Mouse (Mus musculus) embryo, embryonic 11 days (tissue): Measurements from ENCODE around the gene Abcc4.

Source experiments
- DNase-seq: peaks from one replicate; pipeline ENCODE4 v3.0.0-alpha.2; 2015

The Abcc4 gene

DNA sequence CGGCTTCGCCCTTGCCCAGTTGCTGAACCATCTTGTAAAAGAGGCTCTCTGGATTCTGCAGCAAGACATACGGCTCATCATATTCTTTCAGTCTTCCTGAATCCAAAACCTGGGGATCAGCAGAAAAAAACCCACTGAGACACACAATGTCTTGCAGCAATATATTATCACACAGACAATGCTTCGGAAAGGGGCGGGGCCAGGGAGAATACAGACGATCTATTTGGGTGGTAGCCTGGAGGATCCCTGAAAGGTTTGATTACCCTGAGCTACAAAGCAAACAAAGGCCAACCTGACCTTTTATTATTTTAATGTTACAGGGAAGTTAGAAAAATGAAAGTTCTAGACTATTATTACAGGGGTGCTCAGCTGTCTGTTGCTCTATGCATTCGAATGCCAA, 215.5 kb downstream of the Abcc4 start:
- peak; percentile 30 for DNase-seq

DNA sequence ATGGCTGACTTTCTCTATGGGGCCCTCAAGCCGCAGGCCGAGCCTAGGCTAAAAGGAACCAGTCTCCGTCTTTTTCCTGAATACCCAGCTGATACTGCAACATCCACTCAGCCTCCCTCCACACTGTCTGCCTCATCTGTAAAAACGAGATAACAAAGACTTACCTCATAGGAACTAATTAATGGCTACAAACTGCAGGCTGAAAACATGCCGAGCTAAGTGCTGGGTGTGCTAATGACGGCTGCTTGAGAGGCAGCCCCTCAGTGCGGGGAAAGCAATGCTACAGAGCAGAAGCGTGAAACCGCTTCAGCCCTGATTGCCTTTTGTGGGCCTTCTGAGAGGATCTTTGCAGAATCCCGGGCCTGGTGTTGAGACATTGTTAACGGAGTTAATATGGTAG, 219.7 kb downstream of the Abcc4 start:
- DNase-seq = no peak

DNA sequence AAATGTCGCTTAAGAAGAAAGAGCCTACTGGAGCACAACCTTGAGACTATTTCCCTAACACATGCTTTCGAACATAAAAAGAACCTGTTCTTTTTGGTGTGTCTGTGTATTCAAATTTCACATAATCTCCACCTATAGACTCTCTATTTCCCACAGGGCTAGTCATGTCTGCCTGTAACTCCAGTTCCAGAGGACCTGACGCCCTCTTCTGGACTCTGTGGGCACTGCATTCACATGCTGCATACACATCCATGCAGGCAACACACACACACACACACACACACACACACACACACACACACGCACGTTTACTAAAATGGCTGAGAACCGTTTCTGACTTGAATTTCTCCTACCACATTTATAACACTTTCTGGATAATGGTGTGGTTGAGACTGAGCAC, 220.4 kb downstream of the Abcc4 start:
- DNase-seq = no peak

GRCm38 (mm10) chr14:118482320-118482719, 223.7 kb downstream of the Abcc4 start:
- no peak for DNase-seq

DNA sequence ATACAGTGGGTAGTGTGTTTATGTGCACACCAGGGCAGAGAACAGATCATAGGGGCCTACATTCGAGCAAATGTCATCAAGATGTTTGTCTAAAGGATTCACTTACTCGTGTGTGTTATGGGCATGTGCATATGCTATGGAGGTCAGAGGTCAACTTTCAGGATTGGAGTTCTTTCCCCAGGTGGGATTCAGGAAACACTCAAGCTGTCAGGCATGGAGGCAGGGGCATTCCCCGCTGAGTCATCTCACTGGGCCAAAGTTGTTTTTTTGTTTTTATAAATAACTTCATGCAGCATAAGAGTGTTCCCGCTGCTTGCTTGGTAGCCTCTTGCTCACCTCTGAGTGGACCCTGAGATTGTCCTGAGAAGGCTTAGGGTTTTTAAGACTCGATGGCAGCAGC, 224.2 kb downstream of the Abcc4 start:
- DNase-seq = no peak

DNA sequence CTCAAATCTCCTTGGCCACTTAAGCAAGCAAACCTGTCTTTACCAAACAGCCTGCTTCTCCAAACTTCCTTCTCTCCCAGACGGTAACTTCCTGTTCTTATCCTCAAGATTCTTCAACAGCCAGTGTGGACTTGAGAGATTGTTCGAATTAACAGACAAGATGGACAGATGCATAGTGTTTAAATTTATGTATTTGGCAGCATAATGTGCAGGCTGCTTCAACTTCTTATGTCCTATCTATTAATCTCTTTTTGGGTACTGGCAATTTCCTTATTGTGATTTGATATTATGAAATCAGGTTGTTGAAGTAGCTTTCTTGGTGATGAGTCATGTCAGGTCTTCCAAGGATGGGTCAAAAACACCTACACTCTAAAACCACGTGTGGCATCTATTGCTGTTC, 229.7 kb downstream of the Abcc4 start:
- no peak for DNase-seq

- no peak for DNase-seq
These were observed 230.9 kb downstream of the Abcc4 start for GRCm38 (mm10) chr14:118475100-118475454.

DNA sequence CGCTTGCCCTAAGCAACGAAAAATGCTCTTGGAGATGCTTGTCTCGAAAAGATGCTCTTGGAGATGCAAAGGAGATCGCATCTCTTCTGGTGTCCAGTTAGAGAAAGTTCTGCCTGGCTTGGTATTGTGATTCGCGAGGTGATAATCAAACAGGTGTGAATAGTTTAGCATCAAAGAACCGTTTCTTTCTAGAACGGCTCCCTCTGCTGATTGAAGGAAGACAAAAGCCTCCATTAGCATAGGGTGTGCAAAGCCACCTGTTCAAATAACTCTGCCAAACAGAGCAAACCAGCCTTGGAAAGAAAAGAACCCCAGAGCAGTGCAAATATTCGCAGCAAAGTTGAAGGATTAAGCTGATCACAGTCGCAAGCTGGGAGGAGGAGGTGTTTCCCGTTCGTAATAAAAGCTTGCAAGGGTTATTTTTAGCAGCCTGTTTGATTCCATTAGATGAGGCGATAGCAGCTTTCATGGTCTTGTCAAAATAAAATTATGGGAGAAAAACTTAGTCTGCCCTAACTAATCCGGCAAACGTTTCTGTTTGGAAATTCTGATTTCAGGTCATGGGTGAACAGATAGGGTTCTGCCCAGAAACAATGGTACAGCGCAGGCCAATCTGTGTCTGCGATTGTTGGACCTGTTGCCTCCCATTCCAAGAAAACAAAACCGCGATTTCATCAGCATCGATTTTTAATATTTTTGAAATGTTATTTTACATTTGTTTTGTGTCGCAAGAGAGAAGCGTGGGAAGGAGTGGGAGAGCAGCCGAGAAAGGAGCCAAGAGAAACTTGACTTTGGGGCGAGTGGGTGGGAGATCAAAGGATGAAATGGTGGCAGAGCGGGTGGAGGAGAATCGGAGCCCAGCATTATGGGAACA, 231.6 kb downstream of the Abcc4 start:
- peak; percentile 54 for DNase-seq

- DNase-seq = peak; percentile 89
These were observed 232.2 kb downstream of the Abcc4 start for GRCm38 (mm10) chr14:118473831-118474193.

DNA sequence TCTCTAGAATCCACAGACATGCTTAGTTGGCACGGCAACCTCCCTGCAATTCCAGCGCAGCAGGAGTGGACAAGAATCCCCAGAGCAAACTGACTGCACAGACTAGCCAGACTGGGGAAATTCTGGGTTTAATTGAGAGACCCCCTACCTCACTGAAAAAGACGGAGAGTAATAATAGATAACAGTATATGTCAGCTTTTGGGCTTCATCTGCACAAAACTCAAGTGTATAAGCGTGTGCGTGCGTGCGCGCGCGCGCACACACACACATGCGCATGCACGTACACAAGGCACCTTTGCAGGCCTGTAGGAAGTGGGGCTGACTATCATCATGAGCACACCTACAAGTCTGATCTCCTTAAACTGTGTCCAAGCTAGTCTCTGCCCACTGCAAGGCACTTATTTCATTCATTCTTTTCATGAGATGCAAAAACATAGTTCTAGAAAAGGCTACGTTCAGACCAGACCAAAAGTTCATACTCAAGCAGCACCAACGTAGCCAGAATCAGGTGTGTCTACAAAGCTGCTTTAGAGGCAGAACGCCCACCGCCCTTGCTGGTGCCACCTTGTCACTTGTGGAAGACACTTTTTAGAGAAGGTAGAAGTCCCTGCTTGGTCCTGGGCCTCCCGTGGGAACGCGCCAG, 232.7 kb downstream of the Abcc4 start:
- peak; percentile 58 for DNase-seq

GRCm38 (mm10) chr14:118465331-118465730, 240.7 kb downstream of the Abcc4 start:
- DNase-seq = no peak

- no peak for DNase-seq
These were observed 241.6 kb downstream of the Abcc4 start for GRCm38 (mm10) chr14:118464401-118464800.

GRCm38 (mm10) chr14:118452572-118452971, 253.4 kb downstream of the Abcc4 start:
- no peak for DNase-seq

DNA sequence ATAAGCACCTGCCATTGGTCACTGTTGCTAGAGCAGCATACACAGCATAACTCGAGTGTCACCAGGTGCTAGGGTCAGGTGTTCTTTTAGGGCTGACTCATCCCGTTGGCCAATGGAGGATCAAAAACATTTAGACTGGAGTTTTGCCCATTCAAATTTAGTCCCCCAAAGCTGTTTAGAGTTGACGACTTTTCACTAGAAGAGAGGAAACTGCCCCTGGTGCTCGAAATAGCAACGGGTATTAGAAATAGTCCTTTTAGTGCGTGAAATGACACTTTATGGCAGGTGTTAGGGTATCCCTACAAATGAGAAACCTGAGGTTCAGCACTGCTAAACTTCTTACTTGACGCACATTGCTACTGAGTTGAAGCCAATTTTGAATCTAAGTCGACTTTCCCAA, 265.9 kb downstream of the Abcc4 start:
- DNase-seq = no peak

DNA sequence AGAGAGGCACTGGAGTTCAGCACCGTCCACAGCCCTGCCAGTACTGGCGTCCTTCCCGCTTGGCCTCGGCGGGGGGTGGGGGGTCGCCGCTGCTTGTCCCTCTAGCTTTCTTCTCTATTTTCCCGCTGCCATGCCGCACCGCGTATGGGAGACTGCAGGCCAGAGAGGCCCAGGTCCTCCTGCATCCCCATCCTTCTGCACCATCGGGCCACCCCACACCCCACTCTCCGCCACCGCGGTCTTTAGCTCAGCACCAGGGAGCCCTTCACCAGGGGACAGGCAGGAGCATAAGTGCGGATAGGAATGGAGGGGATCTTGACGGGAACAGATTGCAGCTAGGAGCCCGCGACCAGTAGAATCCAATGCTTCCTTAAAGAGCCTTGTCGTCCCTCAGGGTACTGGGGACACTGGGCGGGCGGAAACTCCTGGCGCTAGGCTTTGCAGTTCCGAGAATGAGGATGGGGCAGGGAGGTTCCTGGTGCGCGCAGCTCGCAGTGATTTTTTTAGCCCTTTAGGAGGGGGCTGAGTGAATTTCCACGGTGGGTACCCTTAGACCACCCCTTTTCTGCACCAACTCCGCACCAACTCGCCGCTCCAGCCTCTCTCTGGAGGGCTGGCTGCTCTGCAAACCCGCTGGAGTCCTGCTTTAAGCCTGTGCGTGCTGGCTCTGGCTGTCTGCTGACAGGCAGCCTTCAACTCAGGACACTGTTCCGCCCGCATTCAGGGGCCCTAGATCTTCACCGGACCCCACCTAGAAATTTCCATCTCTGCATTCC, 268.7 kb downstream of the Abcc4 start:
- peak; percentile 71 for DNase-seq

GRCm38 (mm10) chr14:118436791-118437155, 269.2 kb downstream of the Abcc4 start:
- peak; percentile 84 for DNase-seq

DNA sequence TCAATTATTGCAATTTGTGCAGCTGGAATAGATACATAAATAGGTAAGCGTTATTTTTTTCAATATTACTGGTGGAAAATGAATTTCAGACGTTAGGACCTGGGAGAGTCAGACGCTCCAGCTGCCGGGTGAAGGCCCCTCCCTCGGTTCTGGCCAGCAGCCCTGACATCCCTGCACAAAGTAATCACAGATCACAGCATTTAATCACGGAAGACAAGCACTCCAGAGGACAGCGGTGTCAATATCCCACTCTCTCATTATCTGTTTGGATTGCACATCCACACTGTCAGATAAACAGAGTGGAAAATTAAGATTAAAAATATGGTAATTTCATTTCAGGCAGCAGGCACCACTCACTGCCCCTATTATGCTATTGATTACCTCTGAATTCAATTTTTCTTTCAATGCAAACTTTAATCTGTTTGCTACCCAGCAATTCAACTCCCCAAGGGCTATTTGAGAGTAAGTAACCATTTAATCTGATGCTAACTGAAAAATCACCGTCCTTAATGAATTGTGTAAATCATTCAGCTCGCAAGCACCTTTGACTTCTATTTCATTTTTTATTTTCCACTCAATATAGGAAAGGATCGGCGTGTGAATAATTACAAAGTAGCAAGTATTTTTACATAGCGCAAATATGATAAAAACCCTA, 270.2 kb downstream of the Abcc4 start:
- no peak for DNase-seq

- no peak for DNase-seq
These were observed 271.2 kb downstream of the Abcc4 start for GRCm38 (mm10) chr14:118434842-118435241.

DNA sequence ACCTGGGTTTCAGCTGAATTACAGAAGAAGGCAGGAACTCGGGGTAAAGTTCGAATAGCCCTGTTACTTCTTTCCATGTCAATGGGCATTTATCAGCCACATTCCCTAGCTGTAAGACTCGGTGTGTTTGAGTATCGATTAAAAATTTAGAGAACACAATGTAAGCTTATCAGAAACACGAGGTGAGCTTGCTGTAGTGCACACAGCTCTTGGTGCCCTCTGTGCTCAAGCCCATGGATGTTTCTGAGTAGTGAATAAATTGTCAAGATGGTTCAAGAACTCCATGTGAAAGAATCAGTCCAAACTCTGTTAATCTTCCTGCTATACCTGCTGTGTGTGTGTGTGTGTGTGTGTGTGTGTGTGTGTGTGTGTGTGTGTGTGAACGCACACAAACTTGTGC, 272.2 kb downstream of the Abcc4 start:
- no peak for DNase-seq
